Mouse (Mus musculus): Measurements from ENCODE around the gene Phlpp1. TPM values are rescaled to one million over a fixed set of nuclear protein-coding genes. Genes with fewer than 3 reads are reported as not detected.

Phlpp1 gene
- polyA plus RNA-seq (2014; fragmentation: Nextera tagmentation; extraction: Ambion mirVana) = 8.3 and 8.6 TPM in 2 replicates

DNA sequence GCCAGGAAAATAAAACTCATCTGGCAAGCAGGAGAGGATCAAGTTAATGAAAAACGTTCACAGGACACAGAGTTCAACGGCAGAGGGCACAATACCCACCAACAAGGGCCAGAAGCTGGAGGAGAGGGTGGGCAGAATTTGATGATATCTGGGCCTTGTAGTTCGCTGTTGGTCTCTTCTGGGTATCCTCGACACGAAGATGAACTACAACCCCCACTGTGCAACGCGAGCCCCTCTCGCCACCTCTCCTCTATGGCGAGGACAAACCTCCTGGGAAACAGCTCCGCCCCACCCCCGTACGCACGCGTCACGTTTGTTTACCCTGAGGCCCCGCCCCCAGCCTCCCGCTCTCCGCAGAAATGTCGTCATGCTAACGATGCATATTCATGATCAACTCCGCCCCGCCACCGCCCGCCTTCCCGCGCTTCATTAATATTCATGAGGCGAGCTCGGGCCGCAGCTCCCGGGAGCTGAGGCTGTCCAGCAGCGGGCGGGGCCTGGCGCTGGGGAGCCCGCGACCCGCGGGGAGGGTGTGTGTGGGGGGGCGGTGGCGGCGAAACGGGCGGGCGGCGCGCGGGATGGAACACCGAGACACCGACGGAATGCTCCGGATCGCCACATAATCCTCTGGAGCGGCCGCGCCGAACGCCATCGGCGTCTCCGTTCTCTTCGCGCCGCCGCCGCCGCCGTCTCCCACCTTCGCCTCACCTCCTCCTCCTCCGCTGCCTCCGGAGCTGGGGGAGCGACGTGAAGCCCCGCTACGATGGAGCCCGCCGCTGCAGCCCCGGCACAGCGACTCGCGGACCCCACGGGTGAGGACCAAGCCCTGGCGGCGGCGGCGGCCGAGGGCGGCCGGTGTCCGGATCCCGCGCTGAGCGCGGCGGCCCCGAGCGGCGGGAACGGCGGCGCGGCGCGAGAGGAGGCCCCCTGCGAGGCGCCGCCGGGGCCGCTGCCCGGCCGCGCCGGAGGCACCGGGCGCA, at the start of gene Phlpp1:
Gene Phlpp1, plus strand, starts transcription at position 512 of the 980 bp plus-strand sequence.
- WGBS = under 1% methylated on average over 58 of the region's 113 CpGs
- H3K4me1 ChIP-seq (ENCODE audit: control insufficient read depth, insufficient read depth, low read length) = peaks cover 13% of the 10 kb centered on the region
- H3K27ac ChIP-seq (ENCODE audit: low read depth, low read length) = peak within 1 kb of the TSS; percentile 94
- H3K4me3 ChIP-seq (ENCODE audit: low read depth, low read length) = peak within 1 kb of the TSS; percentile 95
- ATAC-seq (peak; percentile 97), DNase-seq (ENCODE audit: low spot score) (peak; percentile 100)
- H3K27me3 ChIP-seq (replicated peaks; ENCODE audit: control insufficient read depth, insufficient read depth, low read length) = no peaks in the 10 kb centered on the region
- H3K9ac ChIP-seq (ENCODE audit: low read length) = peak within 1 kb of the TSS; percentile 96
- H3K9me3 ChIP-seq (replicated peaks; ENCODE audit: control insufficient read depth, low read length) = no peaks in the 10 kb centered on the region
- H3K36me3 ChIP-seq (ENCODE audit: control insufficient read depth, insufficient read depth, low read length) = no peaks in the 10 kb centered on the region
- peak within 1 kb of the TSS; percentile 82 for H3K4me2 ChIP-seq (ENCODE audit: low read length)

DNA sequence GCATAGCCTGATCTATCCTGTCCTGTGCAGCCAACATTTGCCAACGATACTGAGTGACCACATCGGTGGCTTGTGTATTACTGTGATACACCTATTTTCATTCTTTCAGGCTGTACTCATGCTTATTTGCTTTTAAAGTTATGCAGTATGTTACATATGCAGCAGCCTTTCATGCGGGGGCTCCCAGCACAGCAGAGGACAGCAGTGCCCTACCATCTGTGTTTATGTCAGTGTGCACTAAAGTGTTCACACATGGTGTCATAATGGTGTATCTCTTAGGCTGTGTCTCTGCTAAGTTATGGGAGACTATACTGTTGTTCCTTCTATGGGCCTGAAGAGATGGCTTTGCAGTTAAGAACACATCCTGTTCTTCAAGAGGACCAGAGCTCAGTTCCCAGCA, 45.0 kb upstream of the Phlpp1 start:
- Histone ChIP-seq H3K4me1 (ENCODE audit: control insufficient read depth, insufficient read depth, low read length) (no peaks in the 10 kb centered on the region), H3K4me2 (ENCODE audit: low read length) (no peak overlapping the region), H3K36me3 (ENCODE audit: control insufficient read depth, insufficient read depth, low read length) (no peaks in the 10 kb centered on the region), H3K9ac (ENCODE audit: low read length) (no peak overlapping the region), H3K4me3 (ENCODE audit: low read depth, low read length) (no peak overlapping the region), H3K9me3 (replicated peaks; ENCODE audit: control insufficient read depth, low read length) (no peaks in the 10 kb centered on the region), H3K27me3 (replicated peaks; ENCODE audit: control insufficient read depth, insufficient read depth, low read length) (no peaks in the 10 kb centered on the region), H3K27ac (ENCODE audit: low read depth, low read length) (no peak overlapping the region)
- 93% methylated on average over 3 of the region's 3 CpGs for WGBS
- ATAC-seq = peak; percentile 58; the same call in 1 of the 2 replicates
- peak; percentile 13 for DNase-seq (ENCODE audit: low spot score)

DNA sequence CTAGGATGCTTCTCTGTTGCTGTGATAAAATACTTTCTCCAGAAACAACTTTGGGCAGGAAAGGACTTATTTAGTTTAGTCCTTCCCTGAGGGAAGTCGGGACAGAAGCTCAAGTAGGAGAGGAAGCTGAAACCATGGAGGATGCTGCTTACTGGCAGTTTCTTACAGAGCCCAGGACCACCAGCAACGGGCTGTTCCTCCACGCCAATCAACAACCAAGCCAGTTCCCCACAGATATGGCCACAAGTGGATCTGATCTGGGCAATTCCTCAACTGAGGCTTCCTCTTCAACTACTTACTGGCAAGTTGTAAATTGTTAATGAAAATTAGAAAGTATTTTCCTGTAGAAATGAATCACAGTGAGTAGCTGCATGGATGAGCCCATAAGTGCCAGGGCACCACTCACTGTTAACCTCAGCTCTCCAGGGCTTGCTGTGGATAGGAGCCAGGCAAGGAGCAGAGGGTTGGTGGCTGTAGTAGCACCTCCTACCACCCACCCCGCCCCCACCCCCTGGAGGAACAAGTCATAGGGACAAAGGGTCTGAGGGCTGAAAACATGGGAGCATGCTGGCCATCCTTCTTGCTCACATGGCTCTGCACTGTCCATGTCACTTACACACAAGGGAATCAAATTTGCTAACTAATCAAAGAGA, 39.7 kb upstream of the Phlpp1 start:
- H3K4me2 ChIP-seq (ENCODE audit: low read length) = no peak overlapping the region
- peak; percentile 42; the same call in 1 of the 2 replicates for ATAC-seq

DNA sequence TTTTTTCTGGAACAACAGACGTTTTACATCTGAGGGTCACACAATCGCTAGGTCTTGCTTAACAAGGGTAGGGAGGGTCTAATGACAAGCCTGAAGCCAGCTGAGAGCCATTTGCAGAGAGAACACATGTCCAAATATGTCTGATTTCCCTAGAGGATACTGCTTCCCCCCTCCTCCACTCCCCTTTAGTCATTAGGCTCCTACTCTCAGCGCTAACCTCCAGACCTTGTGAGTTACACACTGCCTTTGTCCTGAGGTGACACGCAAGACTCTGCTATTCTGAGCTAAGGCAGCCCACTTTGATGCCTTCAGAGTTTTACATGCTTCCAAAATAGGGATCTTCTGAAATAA, 39.2 kb upstream of the Phlpp1 start:
- DNase-seq (ENCODE audit: low spot score) (peak; percentile 10), ATAC-seq (peak; percentile 23; the same call in 1 of the 2 replicates)
- Histone ChIP-seq H3K4me3 (ENCODE audit: low read depth, low read length) (no peak overlapping the region), H3K4me1 (ENCODE audit: control insufficient read depth, insufficient read depth, low read length) (no peaks in the 10 kb centered on the region), H3K27ac (ENCODE audit: low read depth, low read length) (no peak overlapping the region), H3K9ac (ENCODE audit: low read length) (no peak overlapping the region), H3K27me3 (replicated peaks; ENCODE audit: control insufficient read depth, insufficient read depth, low read length) (no peaks in the 10 kb centered on the region), H3K9me3 (replicated peaks; ENCODE audit: control insufficient read depth, low read length) (no peaks in the 10 kb centered on the region), H3K4me2 (ENCODE audit: low read length) (no peak overlapping the region), H3K36me3 (ENCODE audit: control insufficient read depth, insufficient read depth, low read length) (no peaks in the 10 kb centered on the region)
- 65% methylated on average over 4 of the region's 4 CpGs for WGBS

More for the DNA sequence above, 39.7 kb upstream of the Phlpp1 start:
- no peaks in the 10 kb centered on the region for H3K4me1 ChIP-seq (ENCODE audit: control insufficient read depth, insufficient read depth, low read length)
- no peaks in the 10 kb centered on the region for H3K36me3 ChIP-seq (ENCODE audit: control insufficient read depth, insufficient read depth, low read length)
- DNase-seq (ENCODE audit: low spot score) = no peak
- no peak overlapping the region for H3K27ac ChIP-seq (ENCODE audit: low read depth, low read length)
- no peak overlapping the region for H3K4me3 ChIP-seq (ENCODE audit: low read depth, low read length)
- no peak overlapping the region for H3K9ac ChIP-seq (ENCODE audit: low read length)
- WGBS = 75% methylated on average over 4 of the region's 4 CpGs
- H3K27me3 ChIP-seq (replicated peaks; ENCODE audit: control insufficient read depth, insufficient read depth, low read length) = no peaks in the 10 kb centered on the region
- no peaks in the 10 kb centered on the region for H3K9me3 ChIP-seq (replicated peaks; ENCODE audit: control insufficient read depth, low read length)

DNA sequence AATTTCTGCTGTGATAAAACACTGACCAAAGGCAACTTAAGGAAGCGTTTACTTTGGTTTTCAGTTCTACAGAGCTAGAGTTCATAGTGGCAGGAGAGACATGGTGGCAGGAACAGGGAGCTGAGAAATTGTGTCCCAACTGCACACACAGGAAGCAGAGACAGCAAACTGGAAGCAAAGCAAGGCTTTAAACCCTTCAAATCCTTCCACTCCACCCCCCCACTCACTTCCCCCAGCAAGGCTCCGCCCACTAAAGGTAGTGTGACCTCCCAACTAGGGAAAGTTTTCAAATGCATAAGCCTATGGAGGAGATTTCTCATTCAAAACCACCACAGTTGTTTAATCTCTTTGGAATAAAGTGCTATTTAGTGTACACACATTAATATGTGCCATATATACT, 32.9 kb upstream of the Phlpp1 start:
- Histone ChIP-seq H3K36me3 (ENCODE audit: control insufficient read depth, insufficient read depth, low read length) (no peaks in the 10 kb centered on the region), H3K27ac (ENCODE audit: low read depth, low read length) (no peak overlapping the region), H3K4me2 (ENCODE audit: low read length) (no peak overlapping the region), H3K9me3 (replicated peaks; ENCODE audit: control insufficient read depth, low read length) (no peaks in the 10 kb centered on the region), H3K9ac (ENCODE audit: low read length) (no peak overlapping the region), H3K4me1 (ENCODE audit: control insufficient read depth, insufficient read depth, low read length) (no peaks in the 10 kb centered on the region), H3K4me3 (ENCODE audit: low read depth, low read length) (no peak overlapping the region), H3K27me3 (replicated peaks; ENCODE audit: control insufficient read depth, insufficient read depth, low read length) (no peaks in the 10 kb centered on the region)
- no peak for DNase-seq (ENCODE audit: low spot score)
- no peak for ATAC-seq
- WGBS = 100% methylated on average over 2 of the region's 2 CpGs

DNA sequence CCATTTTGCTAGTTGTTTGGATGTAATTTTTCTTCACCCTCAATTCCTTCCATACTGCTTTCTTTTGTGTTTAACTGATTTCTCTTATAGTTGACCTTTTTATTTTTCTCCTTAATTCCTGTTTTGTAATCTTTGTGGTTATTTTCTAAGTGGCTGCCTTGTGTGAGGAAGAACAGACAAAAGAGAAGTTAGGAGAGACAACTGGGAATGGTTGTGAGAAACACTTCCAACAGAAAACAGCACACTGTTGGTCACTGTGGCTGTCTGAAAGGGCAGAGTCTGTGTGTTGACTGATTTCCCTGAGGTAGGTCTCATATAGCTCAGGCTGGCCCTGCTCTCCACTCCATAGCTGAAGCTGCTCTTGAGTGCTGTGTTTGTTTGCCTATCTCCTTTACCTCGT, 32.4 kb upstream of the Phlpp1 start:
- WGBS = 61% methylated on average over 1 of the region's 1 CpGs
- Histone ChIP-seq H3K27me3 (replicated peaks; ENCODE audit: control insufficient read depth, insufficient read depth, low read length) (no peaks in the 10 kb centered on the region), H3K27ac (ENCODE audit: low read depth, low read length) (no peak overlapping the region), H3K9ac (ENCODE audit: low read length) (no peak overlapping the region), H3K9me3 (replicated peaks; ENCODE audit: control insufficient read depth, low read length) (no peaks in the 10 kb centered on the region), H3K4me2 (ENCODE audit: low read length) (no peak overlapping the region), H3K36me3 (ENCODE audit: control insufficient read depth, insufficient read depth, low read length) (no peaks in the 10 kb centered on the region), H3K4me1 (ENCODE audit: control insufficient read depth, insufficient read depth, low read length) (no peaks in the 10 kb centered on the region), H3K4me3 (ENCODE audit: low read depth, low read length) (no peak overlapping the region)
- DNase-seq (ENCODE audit: low spot score) = no peak
- ATAC-seq = no peak

DNA sequence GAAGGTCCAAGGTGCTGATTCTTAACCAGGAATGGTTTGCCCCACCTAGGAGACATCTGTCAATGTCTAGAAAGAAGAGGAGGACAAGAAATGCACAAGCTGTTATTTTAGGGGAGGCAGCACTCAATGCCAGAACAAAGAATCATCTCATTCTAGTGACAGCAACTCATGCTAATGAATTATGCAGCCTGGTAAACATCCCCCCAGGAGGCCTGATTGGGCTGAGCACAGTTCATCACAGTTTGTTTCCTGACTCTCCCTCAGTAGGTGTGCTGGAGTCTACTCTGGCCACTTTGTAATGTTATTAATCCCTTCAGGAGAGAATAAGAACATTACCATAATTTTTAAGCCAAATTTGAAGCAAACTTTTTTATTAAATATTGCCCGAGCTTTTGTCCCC, 29.5 kb upstream of the Phlpp1 start:
- Histone ChIP-seq H3K4me3 (ENCODE audit: low read depth, low read length) (no peak overlapping the region), H3K9me3 (replicated peaks; ENCODE audit: control insufficient read depth, low read length) (no peaks in the 10 kb centered on the region), H3K27me3 (replicated peaks; ENCODE audit: control insufficient read depth, insufficient read depth, low read length) (no peaks in the 10 kb centered on the region), H3K36me3 (ENCODE audit: control insufficient read depth, insufficient read depth, low read length) (no peaks in the 10 kb centered on the region), H3K9ac (ENCODE audit: low read length) (no peak overlapping the region), H3K27ac (ENCODE audit: low read depth, low read length) (no peak overlapping the region), H3K4me2 (ENCODE audit: low read length) (no peak overlapping the region), H3K4me1 (ENCODE audit: control insufficient read depth, insufficient read depth, low read length) (no peaks in the 10 kb centered on the region)
- DNase-seq (ENCODE audit: low spot score) (peak; percentile 14), ATAC-seq (peak; percentile 26; the same call in 1 of the 2 replicates)
- 90% methylated on average over 1 of the region's 1 CpGs for WGBS

DNA sequence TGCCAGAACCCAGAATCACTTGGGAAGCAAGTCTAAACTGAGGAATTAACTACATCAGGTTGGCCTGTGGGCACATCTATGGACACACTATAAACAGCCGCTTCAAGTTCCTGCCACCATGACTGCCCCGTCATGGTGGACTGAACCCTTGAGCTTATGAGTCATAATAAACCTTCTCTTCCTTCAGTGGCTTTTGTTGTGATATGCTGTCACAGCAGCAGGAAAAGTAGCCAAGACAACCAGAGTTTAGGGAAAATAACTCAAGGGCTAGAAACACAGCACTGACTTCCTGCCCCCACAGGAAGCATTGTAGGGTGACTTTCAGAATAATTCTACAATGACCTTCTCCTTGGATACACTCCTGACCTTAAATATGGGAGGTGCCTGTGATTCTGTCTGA, 27.0 kb upstream of the Phlpp1 start:
- no peak for DNase-seq (ENCODE audit: low spot score)

DNA sequence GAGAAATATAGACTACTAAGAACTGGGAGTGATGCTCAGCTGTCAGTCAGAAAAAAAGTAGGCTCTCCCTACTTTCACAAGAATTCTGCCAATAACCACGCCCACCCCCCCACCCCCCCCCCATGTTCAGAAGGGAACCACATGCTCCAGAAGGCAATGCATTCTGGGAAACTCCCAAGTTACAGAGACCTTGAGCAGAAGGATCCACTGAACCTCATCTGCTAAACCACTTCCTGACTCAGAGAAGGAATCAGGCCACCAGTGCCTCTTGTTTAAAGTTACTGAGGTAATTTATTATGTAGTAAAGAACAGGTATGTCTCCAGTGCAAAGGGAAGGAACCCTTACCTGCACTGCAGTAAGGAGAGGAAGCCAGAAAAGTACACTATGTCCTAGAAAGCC, 26.5 kb upstream of the Phlpp1 start:
- WGBS = 50% methylated on average over 1 of the region's 1 CpGs
- ATAC-seq = no peak
- DNase-seq (ENCODE audit: low spot score) = no peak

More for the DNA sequence above, 27.0 kb upstream of the Phlpp1 start:
- H3K9me3 ChIP-seq (replicated peaks; ENCODE audit: control insufficient read depth, low read length) = no peaks in the 10 kb centered on the region
- H3K4me3 ChIP-seq (ENCODE audit: low read depth, low read length) = no peak overlapping the region
- WGBS = 92% methylated on average over 2 of the region's 2 CpGs
- no peaks in the 10 kb centered on the region for H3K36me3 ChIP-seq (ENCODE audit: control insufficient read depth, insufficient read depth, low read length)
- no peak for ATAC-seq
- no peak overlapping the region for H3K27ac ChIP-seq (ENCODE audit: low read depth, low read length)
- H3K4me2 ChIP-seq (ENCODE audit: low read length) = no peak overlapping the region
- H3K27me3 ChIP-seq (replicated peaks; ENCODE audit: control insufficient read depth, insufficient read depth, low read length) = no peaks in the 10 kb centered on the region
- no peak overlapping the region for H3K9ac ChIP-seq (ENCODE audit: low read length)
- H3K4me1 ChIP-seq (ENCODE audit: control insufficient read depth, insufficient read depth, low read length) = peaks cover 8% of the 10 kb centered on the region

More for the DNA sequence above, 26.5 kb upstream of the Phlpp1 start:
- Histone ChIP-seq H3K27me3 (replicated peaks; ENCODE audit: control insufficient read depth, insufficient read depth, low read length) (no peaks in the 10 kb centered on the region), H3K9me3 (replicated peaks; ENCODE audit: control insufficient read depth, low read length) (no peaks in the 10 kb centered on the region), H3K4me2 (ENCODE audit: low read length) (no peak overlapping the region), H3K36me3 (ENCODE audit: control insufficient read depth, insufficient read depth, low read length) (no peaks in the 10 kb centered on the region), H3K4me3 (ENCODE audit: low read depth, low read length) (no peak overlapping the region), H3K27ac (ENCODE audit: low read depth, low read length) (no peak overlapping the region), H3K9ac (ENCODE audit: low read length) (no peak overlapping the region), H3K4me1 (ENCODE audit: control insufficient read depth, insufficient read depth, low read length) (peaks cover 8% of the 10 kb centered on the region)
